Mouse (Mus musculus) 3T3-L1 (cell line): Measurements from ENCODE around the gene Nhsl1.
A peak's percentile ranks its signal among the peaks of the same experiment; 100 is the strongest.
"Not testable (repeated sequence)": the region's sequence is repeated elsewhere in the genome, so short reads cannot be mapped to it uniquely, and the experiment has no call there.

Experiments used
- DNase-seq: peaks from one replicate; pipeline ENCODE4 v3.0.0-alpha.2; 2015; ENCODE audit warnings: low read depth, low spot score

Nhsl1 gene

DNA sequence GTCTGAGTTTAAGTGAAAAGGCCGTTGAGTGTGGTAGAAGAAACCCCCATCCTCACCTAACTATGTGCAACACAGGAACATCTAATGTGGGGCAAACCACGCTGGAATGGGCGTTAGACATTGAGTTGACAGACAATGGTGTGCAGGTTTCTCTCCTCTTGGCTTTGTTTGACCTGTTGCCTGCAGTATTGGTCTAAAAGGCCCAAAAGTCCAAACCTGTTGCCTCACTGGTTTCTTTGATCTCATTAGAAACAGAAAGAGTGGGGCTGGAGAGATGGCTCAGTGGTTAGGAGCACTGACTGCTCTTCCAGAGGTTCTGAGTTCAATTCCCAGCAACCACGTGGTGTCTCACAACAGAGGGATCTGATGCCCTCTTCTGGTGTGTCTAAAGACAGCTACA lies 210.4 kb downstream of the Nhsl1 start:
- no peak for DNase-seq

DNA sequence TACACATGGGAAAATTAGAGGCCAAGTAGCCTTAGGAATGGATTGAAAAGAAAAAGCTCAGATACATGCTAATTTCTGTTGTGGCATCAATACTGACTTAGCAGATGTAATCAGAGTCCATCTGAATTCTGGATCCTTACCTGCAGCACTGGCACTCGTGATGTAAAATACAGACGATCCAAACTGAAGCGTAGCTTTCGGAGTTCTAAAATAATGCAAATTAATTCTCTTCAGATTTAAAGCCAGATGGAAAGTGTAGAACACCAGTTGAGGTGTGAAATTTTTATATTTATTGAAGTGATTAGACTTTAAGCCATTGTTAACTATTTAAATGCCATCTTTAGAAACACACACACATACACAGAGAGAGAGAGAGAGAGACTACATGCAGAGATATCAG lies 211.4 kb downstream of the Nhsl1 start:
- no peak for DNase-seq

DNA sequence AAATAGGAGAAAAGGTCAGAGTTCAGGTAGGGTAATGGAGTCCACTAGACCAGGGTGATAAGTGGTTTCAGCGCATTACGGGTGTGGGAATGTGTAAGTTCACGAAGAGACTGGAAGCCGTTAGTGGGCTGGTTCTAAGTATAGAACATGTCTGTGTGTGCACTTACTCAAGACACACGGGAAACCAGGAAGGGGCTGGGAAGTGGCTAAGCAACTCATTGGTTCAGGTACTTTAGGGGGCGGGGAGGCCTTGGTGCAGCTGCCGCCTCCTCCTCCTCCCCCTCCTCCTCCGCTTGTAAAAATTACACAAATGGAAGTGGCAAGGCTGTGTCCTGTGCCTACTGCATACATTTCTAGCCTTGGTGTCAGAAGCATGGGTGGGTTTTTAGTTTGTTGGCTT lies 213.5 kb downstream of the Nhsl1 start:
- no peak for DNase-seq

DNA sequence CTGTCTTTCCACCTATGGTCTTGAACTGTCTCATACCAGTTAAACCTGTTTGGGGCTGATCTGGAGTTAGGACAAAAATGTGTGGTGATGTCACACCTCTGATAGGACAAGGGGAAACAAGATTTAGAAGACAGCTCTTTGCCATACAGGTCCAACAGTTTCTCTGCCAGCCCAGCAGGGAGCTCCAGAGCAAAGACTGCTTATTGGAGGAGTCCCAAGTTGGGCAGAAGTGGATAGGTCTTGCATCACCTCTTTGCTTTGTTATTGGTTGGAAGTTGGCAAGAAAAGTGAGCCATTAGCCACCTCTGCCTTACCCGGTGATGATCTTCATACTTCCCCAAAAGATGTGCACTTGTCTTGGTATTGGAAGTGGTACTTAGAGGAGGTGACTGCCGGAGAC lies 218.1 kb downstream of the Nhsl1 start:
- DNase-seq = no peak

DNA sequence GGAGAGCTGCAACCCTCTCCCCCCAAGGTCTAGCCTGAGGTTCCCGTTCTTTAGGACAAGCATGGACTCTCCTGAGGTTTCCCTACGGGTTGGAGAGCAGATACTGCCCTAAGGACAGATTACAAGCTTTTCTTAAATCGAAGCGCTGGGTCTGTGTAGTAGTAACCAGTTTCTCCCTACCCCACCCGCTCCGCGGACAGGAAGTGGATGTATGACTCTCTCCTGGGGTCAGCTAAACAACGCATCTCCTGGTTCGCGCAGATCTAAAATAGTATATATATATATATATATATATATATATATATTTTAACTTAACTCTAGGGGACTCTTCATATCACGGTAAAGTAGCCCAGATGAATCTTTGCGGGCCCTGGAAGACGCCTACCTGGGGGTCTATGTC lies 226.5 kb downstream of the Nhsl1 start:
- DNase-seq = no peak

DNA sequence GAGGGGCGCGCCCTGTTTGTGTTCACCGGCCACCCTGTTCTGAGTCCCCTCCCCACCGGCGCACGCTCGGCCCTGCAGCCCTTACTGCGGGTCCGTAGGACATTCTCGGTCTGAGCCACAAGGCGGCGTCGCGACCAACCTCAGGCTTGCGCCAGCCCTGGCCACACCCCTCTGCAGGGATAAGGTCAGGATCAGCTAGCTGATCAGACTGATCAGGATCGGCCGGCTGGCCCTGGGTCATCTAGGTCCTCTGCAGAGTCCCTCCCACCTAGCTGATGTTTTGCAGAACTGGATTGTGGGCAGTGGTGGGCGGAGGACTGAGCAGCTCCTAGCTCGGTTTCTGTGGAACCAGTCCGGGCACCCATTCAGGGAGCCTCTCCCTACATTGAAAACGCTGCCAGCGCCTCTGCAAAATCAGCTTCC lies 227.0 kb downstream of the Nhsl1 start, which contains the start of gene Hebp2:
Hebp2 (minus strand) TSS at position 264 of the 423 bp plus-strand sequence.
- no peak for DNase-seq

DNA sequence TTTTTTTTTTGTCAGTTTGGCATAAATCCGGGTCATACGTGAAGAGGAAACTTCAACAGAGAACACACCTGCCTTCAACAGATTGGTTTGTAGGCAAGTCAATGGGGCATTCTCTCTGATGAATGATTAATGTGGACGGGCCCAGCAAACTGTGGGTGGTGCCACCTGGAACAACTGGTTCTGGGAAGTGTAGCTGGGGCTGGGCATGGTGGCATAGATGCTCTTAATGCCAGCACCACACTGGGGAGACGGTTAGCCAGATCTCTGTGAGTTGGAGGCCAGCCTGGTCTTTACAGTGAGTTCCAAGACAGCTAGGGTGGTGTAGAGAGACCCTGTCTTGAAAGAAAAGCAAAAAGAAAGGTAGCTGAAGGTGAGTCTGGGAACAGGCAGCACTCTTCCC lies 228.6 kb downstream of the Nhsl1 start:
- no peak for DNase-seq

DNA sequence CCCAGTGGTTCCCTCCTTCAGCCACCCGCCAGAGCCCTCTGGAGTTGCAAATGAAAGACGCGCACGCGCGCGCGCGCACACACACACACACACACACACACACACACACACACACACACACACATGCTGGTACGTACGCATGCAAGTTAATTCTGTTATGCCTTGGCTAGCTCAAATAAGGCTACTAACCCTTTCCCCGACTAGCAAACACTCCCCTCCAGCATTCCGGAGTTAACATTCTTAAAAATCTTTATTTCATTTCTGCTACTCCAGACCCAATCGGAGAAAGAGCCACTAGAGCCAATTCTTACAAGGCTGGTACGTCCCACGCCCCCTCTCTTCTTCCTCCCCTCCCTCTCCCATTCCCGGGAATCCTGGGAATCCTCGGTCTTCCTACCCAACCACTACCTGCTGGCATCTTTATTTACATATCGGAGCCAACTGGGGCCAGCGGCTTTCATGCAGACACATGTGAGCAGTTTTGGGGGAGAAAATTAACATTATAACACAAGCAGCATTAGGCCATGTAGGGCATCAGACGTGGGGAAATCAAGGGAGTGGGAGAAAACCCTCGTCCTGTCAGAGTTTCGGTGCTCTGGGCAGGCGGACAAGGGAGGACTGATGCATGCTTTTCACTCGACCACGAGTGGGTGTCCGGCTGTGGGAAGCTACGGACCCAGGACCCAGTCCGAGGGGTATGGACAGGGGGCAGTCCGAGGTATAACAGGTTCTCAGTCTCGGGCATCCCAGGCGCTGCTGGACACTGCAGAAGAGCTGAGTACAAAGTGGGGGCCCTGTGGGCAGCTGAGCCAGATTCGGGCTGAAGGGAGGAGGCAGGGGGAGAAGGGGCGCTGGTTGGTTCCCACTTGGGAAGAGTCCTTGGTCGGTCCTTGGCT lies 230.8 kb downstream of the Nhsl1 start:
- DNase-seq = no peak

DNA sequence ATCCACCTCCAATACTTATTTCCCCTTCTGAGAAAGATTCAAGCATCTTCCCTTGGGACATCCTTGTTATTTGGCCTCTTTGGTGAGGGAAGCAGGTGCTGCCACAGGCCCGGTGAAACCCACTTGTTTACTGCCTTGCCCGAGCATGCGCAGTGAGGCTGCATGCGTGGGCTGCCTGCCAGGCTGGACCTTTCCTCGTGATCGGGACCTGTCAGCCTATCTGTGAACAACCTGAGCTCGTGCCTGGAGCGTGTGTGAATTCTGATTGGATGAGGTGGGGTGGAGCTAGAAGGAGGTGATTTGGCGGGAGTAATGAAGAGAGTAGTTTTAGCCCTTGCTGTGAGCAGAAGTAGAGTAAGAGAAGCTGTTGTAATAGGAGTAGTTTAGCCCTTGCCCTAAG lies 240.3 kb downstream of the Nhsl1 start:
- DNase-seq = not testable (repeated sequence)

DNA sequence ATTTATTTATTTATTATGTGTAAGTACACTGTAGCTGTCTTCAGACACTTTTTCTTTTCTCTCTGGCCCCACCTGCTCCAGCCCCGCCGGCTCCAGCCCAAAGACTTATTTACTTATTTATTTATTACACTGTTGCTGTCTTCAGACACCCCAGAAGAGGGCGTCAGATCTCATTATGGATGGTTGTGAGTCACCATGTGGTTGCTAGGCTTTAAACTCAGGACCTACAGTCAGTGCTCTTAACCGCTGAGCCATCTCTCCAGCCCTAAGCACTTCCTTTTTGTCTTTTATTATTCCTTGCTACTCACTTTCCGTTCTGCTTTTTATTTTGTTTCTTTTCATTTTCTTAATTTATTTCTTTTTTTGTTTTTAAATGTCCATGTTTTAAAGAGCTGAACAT lies 242.7 kb downstream of the Nhsl1 start:
- no peak for DNase-seq

DNA sequence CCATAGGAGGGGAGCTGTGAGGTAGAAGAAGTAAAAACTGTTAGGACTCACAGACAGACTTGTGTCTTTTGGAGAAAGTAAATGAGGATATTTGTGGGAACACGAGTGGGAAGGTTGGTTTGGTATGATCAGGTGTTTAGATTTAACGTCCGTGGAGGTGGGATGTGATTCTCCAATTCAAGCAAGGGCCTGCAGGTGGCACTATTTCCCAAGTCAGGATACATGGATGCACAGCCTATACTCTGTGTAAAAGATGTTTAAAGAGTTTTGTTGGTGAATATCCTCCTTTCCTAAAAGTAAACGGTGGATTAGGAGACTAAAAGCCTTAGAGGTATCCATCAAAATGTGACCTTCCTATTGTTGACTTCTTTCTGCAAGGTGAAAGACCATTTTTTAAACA lies 244.2 kb downstream of the Nhsl1 start:
- DNase-seq = peak; percentile 52

DNA sequence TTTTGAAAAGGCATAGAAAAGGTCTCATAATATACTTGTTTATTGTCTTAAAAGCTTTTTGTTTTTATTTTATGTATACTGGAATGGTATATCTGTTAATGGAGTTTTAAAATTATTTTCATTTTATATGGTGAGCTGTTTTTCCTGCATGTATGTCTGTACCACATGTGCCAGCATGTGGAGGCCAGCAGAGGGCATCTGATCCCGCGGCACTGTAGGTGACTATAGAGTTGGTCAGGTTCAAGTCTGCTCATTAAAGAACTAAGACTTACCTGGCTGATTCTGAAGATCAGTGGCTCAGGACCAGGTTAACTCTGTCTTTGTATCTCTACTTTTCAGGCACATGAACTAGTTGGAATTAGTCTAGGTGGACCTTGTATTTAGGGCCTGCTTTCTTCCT lies 253.8 kb downstream of the Nhsl1 start:
- peak; percentile 3 for DNase-seq
